Mouse (Mus musculus) heart, embryonic 14.5 days (tissue): ENCODE results near the gene Nckap5. TPM values are rescaled to one million over a fixed set of nuclear protein-coding genes. Genes with fewer than 3 reads are reported as not detected.
A peak's percentile ranks its signal among the peaks of the same experiment; 100 is the strongest.

Experiments used
- ATAC-seq: fragments of 200-750 bp; cut with Nextera tagmentation; 2 replicates; pipeline ENCODE4 v1.8.0; 2017; ENCODE audit warnings: low read depth, moderate TSS enrichment; ENCODE audit not compliant: insufficient number of reproducible peaks, insufficient read depth, low FRiP score
- H3K27ac ChIP-seq, 2 experiments: fragments of 200-500 bp in 1 of 2; fragments of 300-500 bp in 1 of 2; sonication (generic) in 1 of 2; replicated peaks in 1 of 2; 2 replicates each; pipeline ENCODE4 v1.5.1; 2012 to 2014; ENCODE audit warnings: low read depth in 2 of 2, low read length in 2 of 2, control low read depth in 1 of 2, mild to moderate bottlenecking in 1 of 2, mixed read lengths in 1 of 2; ENCODE audit not compliant: control insufficient read depth in 1 of 2, insufficient read depth in 1 of 2
- H3K27me3 ChIP-seq: fragments of 300-500 bp; sonication (generic); 2 replicates; pipeline ENCODE4 v1.6.1; 2014; ENCODE audit warnings: mild to moderate bottlenecking, low read length, control low read depth; ENCODE audit not compliant: control insufficient read depth, insufficient read depth
- H3K36me3 ChIP-seq: fragments of 300-500 bp; sonication (generic); 2 replicates; pipeline ENCODE4 v1.6.1; 2014; ENCODE audit warnings: mild to moderate bottlenecking, control low read depth, low read length, mixed read lengths; ENCODE audit not compliant: control insufficient read depth, insufficient read depth
- H3K4me1 ChIP-seq, 2 experiments: fragments of 200-500 bp in 1 of 2; fragments of 300-500 bp in 1 of 2; sonication (generic) in 1 of 2; 2 replicates each; pipeline ENCODE4 v1.6.1; 2012 to 2014; ENCODE audit warnings: low read length in 2 of 2, control low read depth in 1 of 2, mixed read lengths in 1 of 2; ENCODE audit not compliant: control insufficient read depth in 2 of 2, insufficient read depth in 2 of 2
- H3K4me2 ChIP-seq: fragments of 300-500 bp; sonication (generic); 2 replicates; pipeline ENCODE4 v1.6.1; 2014; ENCODE audit warnings: mild to moderate bottlenecking, low read length
- H3K4me3 ChIP-seq, 2 experiments: fragments of 200-500 bp in 1 of 2; fragments of 300-500 bp in 1 of 2; sonication (generic) in 1 of 2; 2 replicates each; pipeline ENCODE4 v1.5.1; 2012 to 2014; ENCODE audit warnings: low read length in 2 of 2, mild to moderate bottlenecking in 2 of 2, control low read depth in 1 of 2, low read depth in 1 of 2, moderate library complexity in 1 of 2; ENCODE audit not compliant: control insufficient read depth in 1 of 2, insufficient read depth in 1 of 2
- H3K9ac ChIP-seq: fragments of 300-500 bp; sonication (generic); 2 replicates; pipeline ENCODE4 v1.6.1; 2014; ENCODE audit warnings: mild to moderate bottlenecking, low read length
- H3K9me3 ChIP-seq: fragments of 300-500 bp; sonication (generic); 2 replicates; pipeline ENCODE4 v1.6.1; 2016; ENCODE audit warnings: low read length, control low read depth; ENCODE audit not compliant: control insufficient read depth
- WGBS: fragments of 180-500 bp; shearing (Covaris S2); extraction: QIAGEN DNeasy Blood & Tissue Kit; methylation state at CpG from one replicate; pipeline ENCODE4 v1.1.7; 2014; 5-methylcytosine and 5-hydroxymethylcytosine counted together
- polyA plus RNA-seq: library from polyadenylated mRNA; unstranded; fragments of >200 nt; fragmentation: Nextera tagmentation; extraction: Ambion mirVana; gene quantifications from 2 replicates; pipeline ENCODE4 v1.2.1, GENCODE M21; 2014

Nckap5 gene
- polyA plus RNA-seq, 1 experiment from 2014 or later, result 9.4 TPM

DNA sequence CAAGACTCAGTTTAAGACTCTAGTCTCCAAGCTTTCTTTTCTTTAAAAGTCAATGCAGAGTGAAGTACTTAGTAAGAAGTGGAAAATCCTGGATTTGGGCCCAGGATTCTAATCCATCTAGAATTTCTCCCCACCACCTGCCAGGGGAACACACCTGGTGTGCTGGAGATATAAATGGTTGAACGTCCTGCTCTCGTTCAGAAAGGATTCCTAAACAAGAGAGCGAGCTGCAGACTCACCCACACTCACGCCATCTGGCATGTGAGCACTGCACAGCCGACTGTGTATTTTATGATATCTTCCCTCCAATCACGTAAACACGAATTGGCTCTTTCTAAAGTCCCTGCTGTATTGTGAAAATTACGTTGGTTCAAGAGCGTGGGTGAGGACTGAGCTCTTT, 885.5 kb downstream of the Nckap5 start:
- Histone ChIP-seq H3K4me2 (no peak overlapping the region), H3K27ac (no peak overlapping the region), H3K36me3 (no peaks in the 10 kb centered on the region), H3K9ac (no peak overlapping the region), H3K9me3 (no peaks in the 10 kb centered on the region), H3K4me1 (no peaks in the 10 kb centered on the region), H3K27me3 (no peaks in the 10 kb centered on the region), H3K4me3 (no peak overlapping the region)
- WGBS, result 74% methylated on average over 9 of the region's 9 CpGs
- ATAC-seq, result no peak

DNA sequence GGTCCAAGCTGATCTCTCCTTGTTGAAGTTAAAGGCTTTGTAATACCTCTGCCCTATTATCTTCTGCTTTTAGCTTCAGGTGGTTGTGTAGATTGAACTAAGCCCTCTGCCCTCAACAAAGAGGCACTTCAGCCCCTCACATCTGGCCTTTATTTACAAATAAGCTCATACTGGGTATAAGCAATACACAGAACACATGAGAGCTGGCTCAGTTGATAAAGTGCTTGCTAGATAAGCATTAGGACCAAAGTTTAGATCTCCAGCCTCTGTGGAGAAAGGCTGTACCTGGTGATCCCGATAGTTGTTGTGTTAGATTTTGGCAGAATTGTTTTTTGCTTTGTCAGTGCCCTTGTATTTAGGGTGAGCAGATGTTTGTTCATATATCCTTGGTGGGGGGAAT, 887.3 kb downstream of the Nckap5 start:
- no peak overlapping the region for H3K9ac ChIP-seq
- ATAC-seq, result no peak
- WGBS, result 81% methylated on average over 1 of the region's 1 CpGs

DNA sequence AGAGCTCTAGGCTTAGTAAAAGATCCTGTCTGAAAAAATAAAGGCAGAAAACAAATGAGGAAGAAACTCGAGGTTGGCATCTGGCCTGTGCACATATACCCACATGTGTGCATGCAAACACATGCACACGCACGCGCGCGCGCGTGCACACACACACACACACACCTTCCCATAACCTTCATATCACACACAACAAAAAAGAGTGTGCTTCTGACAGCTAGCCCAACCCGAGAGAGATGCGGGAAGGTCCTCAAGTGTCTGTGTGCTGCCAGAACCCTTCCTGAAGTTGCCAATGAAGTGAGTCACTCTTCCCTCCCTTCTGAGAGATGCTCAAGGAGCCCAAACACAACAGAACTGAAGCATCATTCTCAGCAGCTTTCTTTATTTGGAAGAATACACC, 905.1 kb downstream of the Nckap5 start:
- H3K4me3 ChIP-seq, result no peak overlapping the region
- H3K9ac ChIP-seq, result no peak overlapping the region
- H3K9me3 ChIP-seq, result no peaks in the 10 kb centered on the region
- H3K4me1 ChIP-seq, result no peaks in the 10 kb centered on the region
- H3K36me3 ChIP-seq, result no peaks in the 10 kb centered on the region
- no peaks in the 10 kb centered on the region for H3K27me3 ChIP-seq
- no peak overlapping the region for H3K4me2 ChIP-seq
- ATAC-seq, result no peak
- H3K27ac ChIP-seq, result no peak overlapping the region
- 93% methylated on average over 10 of the region's 10 CpGs for WGBS

More for the DNA sequence above, 887.3 kb downstream of the Nckap5 start:
- no peaks in the 10 kb centered on the region for H3K9me3 ChIP-seq
- no peaks in the 10 kb centered on the region for H3K27me3 ChIP-seq
- H3K4me1 ChIP-seq, result no peaks in the 10 kb centered on the region
- H3K4me3 ChIP-seq, result no peak overlapping the region
- H3K27ac ChIP-seq, result no peak overlapping the region
- H3K4me2 ChIP-seq, result no peak overlapping the region
- no peaks in the 10 kb centered on the region for H3K36me3 ChIP-seq

DNA sequence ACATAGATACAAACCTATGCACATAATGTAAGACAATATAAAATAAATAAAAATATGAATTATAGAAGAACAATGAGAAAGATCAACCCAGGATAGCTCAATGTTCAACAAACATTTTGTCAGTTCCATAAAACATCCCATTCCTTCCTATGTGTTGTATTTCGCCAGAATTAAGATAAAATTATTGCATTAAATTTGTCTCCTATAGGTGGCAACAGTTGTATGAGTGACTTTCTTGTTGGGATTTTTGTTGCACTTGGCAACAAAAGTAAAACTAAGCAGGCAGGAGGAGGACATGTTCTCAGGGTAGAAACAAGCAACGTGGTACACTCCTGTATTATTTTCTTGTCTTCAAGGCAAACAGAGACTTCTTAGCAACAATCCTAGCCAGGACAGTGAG, 907.5 kb downstream of the Nckap5 start:
- H3K27ac ChIP-seq, result no peak overlapping the region
- H3K4me1 ChIP-seq, result no peaks in the 10 kb centered on the region
- 0 out of 2 replicates have a peak, but pooled peaks cover 3% of the 10 kb centered on the region for H3K9me3 ChIP-seq
- no peak overlapping the region for H3K4me3 ChIP-seq
- H3K36me3 ChIP-seq, result no peaks in the 10 kb centered on the region
- no peak overlapping the region for H3K9ac ChIP-seq
- no peak overlapping the region for H3K4me2 ChIP-seq
- no peaks in the 10 kb centered on the region for H3K27me3 ChIP-seq
- 67% methylated on average over 2 of the region's 2 CpGs for WGBS
- ATAC-seq, result no peak

DNA sequence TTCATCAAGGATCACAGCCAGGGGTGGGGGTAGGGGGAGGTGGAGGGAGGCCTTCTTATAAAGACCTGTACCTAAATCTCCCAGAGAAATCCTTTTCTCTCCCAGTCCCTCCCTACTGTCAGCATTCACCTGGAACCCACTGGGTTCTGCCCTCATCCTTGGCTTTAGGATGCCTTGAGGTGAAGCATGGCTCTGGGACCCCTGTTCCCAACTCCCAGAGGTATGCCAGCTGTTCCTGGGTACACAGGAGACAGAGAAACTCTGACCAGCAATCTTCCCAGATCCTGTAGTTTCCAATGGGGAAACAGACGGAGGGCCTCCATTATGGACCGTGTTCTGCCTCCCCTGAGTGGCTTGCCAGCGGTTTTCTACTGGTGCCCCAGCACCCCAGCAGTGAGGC, 909.9 kb downstream of the Nckap5 start:
- Histone ChIP-seq H3K4me1 (no peaks in the 10 kb centered on the region), H3K4me3 (no peak overlapping the region), H3K9me3 (0 out of 2 replicates have a peak, but pooled peaks cover 3% of the 10 kb centered on the region), H3K9ac (no peak overlapping the region), H3K36me3 (no peaks in the 10 kb centered on the region), H3K27ac (no peak overlapping the region), H3K27me3 (no peaks in the 10 kb centered on the region), H3K4me2 (no peak overlapping the region)
- ATAC-seq, result no peak
- WGBS, result 88% methylated on average over 3 of the region's 3 CpGs

DNA sequence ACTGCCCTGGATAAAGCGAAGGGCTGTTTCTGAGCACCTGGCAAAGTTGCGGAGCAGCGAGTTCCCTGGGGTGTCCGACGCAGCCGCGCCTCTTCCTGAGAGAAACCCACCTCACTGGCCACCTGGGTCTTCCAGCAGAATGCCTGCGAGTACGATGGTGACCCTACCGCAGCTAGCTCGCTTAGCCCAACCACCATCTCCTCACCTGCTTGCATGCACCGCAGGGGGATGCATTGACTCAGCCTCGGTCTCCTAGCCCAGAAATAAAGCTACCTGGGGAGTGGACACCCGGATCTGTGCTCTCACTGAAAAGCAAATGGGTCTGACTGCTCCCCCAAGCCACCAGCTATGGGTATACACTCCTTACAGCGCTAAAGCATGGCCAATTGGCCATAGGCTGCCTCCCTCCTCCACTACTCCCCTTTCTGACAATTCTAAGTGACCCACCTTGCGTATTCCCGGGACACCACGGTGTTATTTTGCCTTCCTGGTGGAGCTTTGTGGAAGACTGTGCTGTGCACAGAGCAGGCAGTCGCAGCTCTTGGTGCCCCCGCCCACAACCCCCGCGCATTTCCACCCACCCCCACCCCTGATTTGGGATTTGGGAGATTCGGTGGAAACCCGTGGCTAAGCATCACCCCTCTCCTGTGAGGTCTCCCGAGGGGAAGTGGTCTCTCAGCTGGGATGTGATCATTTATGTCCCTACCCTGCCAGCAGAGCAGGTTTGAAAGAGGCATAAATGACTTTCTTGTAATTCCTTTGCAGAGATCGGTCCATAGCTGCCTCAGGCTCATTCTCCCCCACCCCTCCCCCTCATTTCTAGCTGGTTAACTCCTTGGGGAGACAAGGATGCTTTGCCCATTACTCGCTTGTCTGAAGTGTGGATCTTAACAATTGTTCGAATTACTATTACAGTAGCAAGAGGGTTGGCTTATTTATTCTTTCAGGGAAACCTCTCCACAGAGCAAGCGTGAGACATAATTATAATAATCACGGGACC, 917.7 kb downstream of the Nckap5 start, which contains the start of gene Lypd1:
Gene Lypd1, minus strand, starts transcription at position 501 of the 1,000 bp plus-strand sequence.
- H3K27ac ChIP-seq, result no peak within 1 kb of the TSS
- H3K9ac ChIP-seq, result peak within 1 kb of the TSS; percentile 60; the same call in 1 of the 2 replicates
- no peak for ATAC-seq
- peak within 1 kb of the TSS; percentile 97 for H3K4me2 ChIP-seq
- H3K27me3 ChIP-seq, result peaks cover 53% of the 10 kb centered on the region
- H3K36me3 ChIP-seq, result no peaks in the 10 kb centered on the region
- H3K9me3 ChIP-seq, result no peaks in the 10 kb centered on the region
- 7% methylated on average over 30 of the region's 30 CpGs for WGBS
- H3K4me3 ChIP-seq, result peak within 1 kb of the TSS; percentile 49 to 50
- peaks cover 11 to 15% of the 10 kb centered on the region in 2 experiments; a peak in 3 of 4 replicates for H3K4me1 ChIP-seq

DNA sequence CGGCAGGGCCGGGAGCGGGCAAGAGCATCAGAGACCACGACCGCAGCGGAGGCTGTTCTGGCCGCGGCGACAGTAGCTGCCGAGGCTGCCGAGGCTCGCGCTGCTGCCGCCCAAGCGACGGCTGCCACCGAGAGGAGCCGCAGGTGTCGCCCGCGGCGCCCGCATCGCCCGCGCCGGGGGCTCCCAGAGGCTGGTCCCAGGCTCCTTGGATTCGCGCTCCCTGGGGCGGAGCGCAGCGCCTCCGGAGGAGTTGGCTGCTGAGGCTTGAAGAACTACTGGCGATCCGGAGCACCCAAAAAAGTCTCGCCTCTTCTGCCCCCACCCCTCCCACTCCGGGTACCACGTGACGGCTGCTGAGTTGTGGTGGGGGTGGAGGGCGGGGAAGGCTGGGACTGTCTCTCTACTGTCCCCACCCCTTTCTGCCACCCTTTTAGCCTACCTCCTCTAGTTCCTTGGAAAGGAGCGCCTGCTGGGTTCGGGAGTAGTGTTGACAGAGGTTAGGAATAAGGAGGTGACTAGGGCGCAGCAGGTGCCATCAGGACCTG, 918.6 kb downstream of the Nckap5 start:
- H3K9me3 ChIP-seq, result no peaks in the 10 kb centered on the region
- ATAC-seq, result 0 out of 2 replicates have a peak, but pooled peaks have one; percentile 26
- peaks cover 53% of the 10 kb centered on the region for H3K27me3 ChIP-seq
- peak overlapping the region; percentile 97 for H3K4me2 ChIP-seq
- H3K36me3 ChIP-seq, result no peaks in the 10 kb centered on the region
- peak overlapping the region; percentile 60 for H3K9ac ChIP-seq
- WGBS, result under 1% methylated on average over 38 of the region's 43 CpGs
- H3K4me3 ChIP-seq, result peak overlapping the region; percentile 49 to 50
- no peak overlapping the region for H3K27ac ChIP-seq
- peaks cover 11 to 15% of the 10 kb centered on the region in 2 experiments; a peak in 3 of 4 replicates for H3K4me1 ChIP-seq
